Mouse (Mus musculus) neutrophil, adult 59 days (primary cell): Measurements from ENCODE around the gene Hist1h1e. TPM values are rescaled to one million over a fixed set of nuclear protein-coding genes. Genes with fewer than 3 reads are reported as not detected.

Experiments used
- total RNA-seq, 2 experiments: library from RNA; stranded (reverse); gene quantifications; 1 replicate in 1 of 2; 2 replicates in 1 of 2; pipeline ENCODE4 v1.2.4; 2023

The Hist1h1e gene
- 100 to 1,000 TPM; 779 TPM for total RNA-seq

GRCm38 (mm10) chr13:23622175-23622671 is at the start of gene Hist1h1e:
Hist1h1e (minus strand) TSS chr13:23622558.

DNA sequence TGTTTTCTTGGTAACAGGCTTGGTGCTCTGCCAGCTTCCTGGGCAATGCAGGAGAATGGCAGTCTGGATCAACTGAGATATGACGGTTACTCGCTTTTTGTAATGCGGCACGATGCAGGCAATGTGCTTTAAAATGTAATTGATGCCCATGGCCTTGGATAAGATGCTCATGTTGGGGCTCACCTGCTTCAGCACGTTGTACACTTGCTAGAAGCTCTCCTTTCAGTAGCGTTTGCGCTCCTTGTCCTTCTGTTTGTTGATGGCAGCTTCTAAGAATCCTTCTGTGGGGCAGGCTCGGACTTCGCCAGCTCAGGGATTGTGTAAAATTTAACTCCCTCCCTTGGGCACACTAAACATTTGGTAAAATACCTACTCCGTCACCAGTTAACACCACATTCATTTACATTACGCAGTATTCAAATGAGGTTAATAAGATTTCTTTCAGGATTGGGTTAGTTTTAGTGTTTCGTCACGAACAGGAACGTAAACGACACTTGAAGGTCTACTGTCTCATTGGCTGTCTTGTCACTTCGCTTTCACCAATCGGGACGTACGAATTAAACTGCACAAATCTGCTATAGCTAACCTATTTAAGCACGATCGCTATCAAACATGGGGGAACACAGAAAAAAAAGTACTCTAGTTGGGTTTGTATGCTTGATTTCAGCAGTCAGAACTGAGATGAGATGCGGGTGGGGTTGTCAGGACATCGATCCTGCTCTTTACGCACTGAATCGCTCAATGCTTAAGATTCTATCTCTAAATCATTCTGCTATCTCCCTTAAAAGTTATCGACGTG is 1.4 kb downstream of the Hist1h1e start, which contains the start of gene Hist1h2be:
TSS of gene Hist1h2be (minus strand) at position 392 of the 799 bp plus-strand sequence.

GRCm38 (mm10) chr13:23581408-23582218 is 40.7 kb downstream of the Hist1h1e start, which contains the start of gene Hist1h4d:
Hist1h4d (plus strand) TSS chr13:23581598.

GRCm38 (mm10) chr13:23575271-23575851 is 47.0 kb downstream of the Hist1h1e start, which contains the start of gene Hist1h3d:
Hist1h3d (plus strand) TSS chr13:23575763.

DNA sequence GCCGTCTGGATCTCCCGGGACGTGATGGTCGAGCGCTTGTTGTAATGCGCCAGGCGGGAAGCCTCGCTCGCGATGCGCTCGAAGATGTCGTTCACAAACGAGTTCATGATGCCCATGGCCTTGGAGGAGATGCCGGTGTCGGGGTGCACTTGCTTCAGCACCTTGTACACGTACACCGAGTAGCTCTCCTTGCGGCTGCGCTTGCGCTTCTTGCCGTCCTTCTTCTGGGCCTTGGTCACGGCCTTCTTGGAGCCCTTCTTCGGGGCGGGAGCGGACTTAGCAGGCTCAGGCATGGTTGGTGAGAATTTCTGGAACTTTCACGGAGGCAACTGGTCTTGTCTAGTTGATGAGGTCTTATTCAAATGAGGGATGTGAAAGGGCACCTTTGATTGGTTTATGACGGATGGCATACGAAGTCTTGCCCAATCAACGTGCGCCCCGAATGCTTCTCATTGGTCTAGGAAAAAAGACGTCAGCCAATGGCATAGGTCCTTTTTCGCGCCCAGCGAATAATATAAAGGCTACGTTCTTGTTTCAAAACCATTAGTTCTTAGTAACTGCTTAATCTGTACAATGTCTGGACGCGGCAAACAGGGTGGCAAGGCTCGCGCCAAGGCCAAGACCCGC is 48.3 kb downstream of the Hist1h1e start, which contains the start of the genes Hist1h2bf and Hist1h2ad:
TSS of gene Hist1h2bf (minus strand) at position 299 of the 627 bp plus-strand sequence.
TSS of gene Hist1h2ad (plus strand) at position 484 of the 627 bp plus-strand sequence.

DNA sequence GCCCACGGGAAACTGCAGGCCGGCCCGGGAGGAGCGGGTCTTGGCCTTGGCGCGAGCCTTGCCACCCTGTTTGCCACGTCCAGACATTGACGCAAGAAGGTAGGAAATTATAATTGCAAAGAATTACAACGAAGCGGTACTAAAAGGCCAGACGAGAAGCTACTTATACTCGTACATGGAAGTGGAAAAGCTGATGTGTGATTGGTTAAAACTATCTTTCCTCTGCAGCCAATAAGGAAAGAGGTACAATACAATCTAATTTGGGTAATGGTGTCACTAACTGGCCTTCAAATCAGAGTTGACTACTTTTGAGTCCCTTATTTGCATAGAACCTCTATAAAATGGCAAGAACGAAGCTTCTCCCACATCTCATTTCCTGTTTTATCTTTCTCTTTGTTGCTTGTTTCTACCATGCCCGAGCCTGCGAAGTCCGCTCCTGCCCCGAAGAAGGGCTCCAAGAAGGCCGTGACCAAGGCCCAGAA is 51.3 kb downstream of the Hist1h1e start, which contains the start of the genes Hist1h2ae and Hist1h2bg:
TSS of gene Hist1h2ae (minus strand) at position 199 of the 482 bp plus-strand sequence.
TSS of gene Hist1h2bg (plus strand) at position 375 of the 482 bp plus-strand sequence.

Other genes with a start within 250 kb of the Hist1h1e start
- 10 to 100 TPM in 1 of 2 experiments, 1 to 10 TPM in 1; 8.7 to 10.1 TPM for gene Abt1, start 198.7 kb downstream of the Hist1h1e start, total RNA-seq
- gene Btn1a1, start 156.7 kb downstream of the Hist1h1e start, total RNA-seq: under 1 TPM; 0.11 to 0.29 TPM
- not detected for gene Btn2a2, start 133.7 kb downstream of the Hist1h1e start, total RNA-seq
- gene Hist1h4h, start 91.5 kb downstream of the Hist1h1e start, total RNA-seq: 1,000 to 10,000 TPM; 1,672 to 1,684 TPM
- 1,000 to 10,000 TPM; 1,080 to 1,089 TPM for gene Hist1h2af, start 88.7 kb downstream of the Hist1h1e start, total RNA-seq
- 100 to 1,000 TPM; 354 to 358 TPM for gene Hist1h3g, start 87.1 kb downstream of the Hist1h1e start, total RNA-seq
- gene Hist1h2bh, start 79.2 kb downstream of the Hist1h1e start, total RNA-seq: 100 to 1,000 TPM; 133 to 136 TPM
- gene Hist1h3f, start 78.5 kb downstream of the Hist1h1e start, total RNA-seq: 100 to 1,000 TPM; 457 to 468 TPM
- 1,000 to 10,000 TPM; 2,366 to 2,514 TPM for gene Hist1h4f, start 70.9 kb downstream of the Hist1h1e start, total RNA-seq
- gene Hist1h1d, start 69.3 kb downstream of the Hist1h1e start, total RNA-seq: 100 to 1,000 TPM; 108 to 121 TPM
- gene Hist1h3e, start 60.2 kb downstream of the Hist1h1e start, total RNA-seq: 100 to 1,000 TPM; 839 to 947 TPM
- gene Hist1h2ae, start 51.3 kb downstream of the Hist1h1e start, total RNA-seq: 100 to 1,000 TPM; 191 to 199 TPM
- gene Hist1h2bg, start 51.2 kb downstream of the Hist1h1e start, total RNA-seq: 1,000 to 10,000 TPM; 1,545 to 1,845 TPM
- 1,000 to 10,000 TPM; 1,042 to 1,254 TPM for gene Hist1h2bf, start 48.4 kb downstream of the Hist1h1e start, total RNA-seq
- gene Hist1h2ad, start 48.2 kb downstream of the Hist1h1e start, total RNA-seq: 100 to 1,000 TPM; 115 to 121 TPM
- 100 to 1,000 TPM; 147 to 159 TPM for gene Hist1h3d, start 46.8 kb downstream of the Hist1h1e start, total RNA-seq
- 100 to 1,000 TPM; 726 to 742 TPM for gene Hist1h4d, start 41.0 kb downstream of the Hist1h1e start, total RNA-seq
- gene Hist1h2be, start 1.4 kb downstream of the Hist1h1e start, total RNA-seq: 100 to 1,000 TPM; 103 to 111 TPM
- 10 to 100 TPM; 48.0 to 51.5 TPM for gene Hist1h2ac, start 61.4 kb upstream of the Hist1h1e start, total RNA-seq
- gene Hist1h2bc, start 61.6 kb upstream of the Hist1h1e start, total RNA-seq: 100 to 1,000 TPM in 1 of 2 experiments, 10 to 100 TPM in 1; 97.4 to 109 TPM
- gene Hist1h1t, start 73.3 kb upstream of the Hist1h1e start, total RNA-seq: 1 to 10 TPM in 1 of 2 experiments, under 1 TPM in 1; 0.86 to 1.1 TPM
- 100 to 1,000 TPM; 391 to 419 TPM for gene Hist1h4c, start 75.9 kb upstream of the Hist1h1e start, total RNA-seq
- gene Hfe, start 88.3 kb upstream of the Hist1h1e start, total RNA-seq: 1 to 10 TPM; 4.2 to 6.6 TPM
- 1,000 to 10,000 TPM; 1,619 to 1,663 TPM for gene Hist1h1c, start 116.2 kb upstream of the Hist1h1e start, total RNA-seq
- 100 to 1,000 TPM; 617 to 658 TPM for gene Hist1h3c, start 123.0 kb upstream of the Hist1h1e start, total RNA-seq
- gene Hist1h2bb, start 124.2 kb upstream of the Hist1h1e start, total RNA-seq: 100 to 1,000 TPM; 868 to 875 TPM
- gene Hist1h2ab, start 128.6 kb upstream of the Hist1h1e start, total RNA-seq: 1,000 to 10,000 TPM; 1,294 to 1,569 TPM
- 1,000 to 10,000 TPM; 1,352 to 1,548 TPM for gene Hist1h3b, start 129.7 kb upstream of the Hist1h1e start, total RNA-seq
- 100 to 1,000 TPM; 569 to 600 TPM for gene Hist1h4b, start 134.5 kb upstream of the Hist1h1e start, total RNA-seq
- 100 to 1,000 TPM; 541 to 562 TPM for gene Hist1h4a, start 138.7 kb upstream of the Hist1h1e start, total RNA-seq
- 1,000 to 10,000 TPM in 1 of 2 experiments, 100 to 1,000 TPM in 1; 878 to 1,040 TPM for gene Hist1h3a, start 139.8 kb upstream of the Hist1h1e start, total RNA-seq
- gene Hist1h1a, start 141.1 kb upstream of the Hist1h1e start, total RNA-seq: 100 to 1,000 TPM; 455 to 460 TPM
- not detected for gene Trim38, start 147.4 kb upstream of the Hist1h1e start, total RNA-seq
- gene Slc17a2, start 184.4 kb upstream of the Hist1h1e start, total RNA-seq: not detected
- not detected for gene Slc17a3, start 216.9 kb upstream of the Hist1h1e start, total RNA-seq
- gene Slc17a1, start 245.2 kb upstream of the Hist1h1e start, total RNA-seq: not detected